Mouse (Mus musculus) Muller cell, postnatal 12 days (primary cell): Measurements from ENCODE around the gene Rsc1a1.

Source experiments
- DNase-seq: peaks from one replicate; pipeline ENCODE4 v3.0.0-alpha.2; 2015; ENCODE audit errors: inconsistent ontology term

The Rsc1a1 gene

GRCm38 (mm10) chr4:141685499-141685898 is at the start of gene Rsc1a1:
Gene Rsc1a1 (minus strand): TSS chr4:141685599.
- no peak for DNase-seq

GRCm38 (mm10) chr4:141735206-141735560 is 49.8 kb upstream of the Rsc1a1 start:
- no peak for DNase-seq

GRCm38 (mm10) chr4:141734446-141735205 is 49.2 kb upstream of the Rsc1a1 start:
- peak; percentile 86 for DNase-seq

- DNase-seq, result no peak
These were observed 46.4 kb upstream of the Rsc1a1 start for GRCm38 (mm10) chr4:141731766-141732165.

GRCm38 (mm10) chr4:141730401-141730800 is 45.0 kb upstream of the Rsc1a1 start:
- DNase-seq, result no peak

GRCm38 (mm10) chr4:141729266-141729665 is 43.9 kb upstream of the Rsc1a1 start:
- no peak for DNase-seq

GRCm38 (mm10) chr4:141725738-141726137 is 40.3 kb upstream of the Rsc1a1 start:
- no peak for DNase-seq

- no peak for DNase-seq
These were observed 39.9 kb upstream of the Rsc1a1 start for GRCm38 (mm10) chr4:141725277-141725676.

- no peak for DNase-seq
These were observed 39.2 kb upstream of the Rsc1a1 start for GRCm38 (mm10) chr4:141724594-141724993.

- DNase-seq, result no peak
These were observed 38.3 kb upstream of the Rsc1a1 start for GRCm38 (mm10) chr4:141723673-141724068.

- DNase-seq, result peak; percentile 97
These were observed 37.6 kb upstream of the Rsc1a1 start, which contains the start of gene Ddi2 for GRCm38 (mm10) chr4:141722731-141723672. Gene Ddi2 (minus strand): TSS chr4:141723419.

- peak; percentile 8 for DNase-seq
These were observed 36.6 kb upstream of the Rsc1a1 start for GRCm38 (mm10) chr4:141721961-141722360.

- no peak for DNase-seq
These were observed 35.5 kb upstream of the Rsc1a1 start for GRCm38 (mm10) chr4:141720761-141721523.

- DNase-seq, result no peak
These were observed 33.9 kb upstream of the Rsc1a1 start for GRCm38 (mm10) chr4:141719304-141719703.

GRCm38 (mm10) chr4:141717633-141718032 is 32.2 kb upstream of the Rsc1a1 start:
- DNase-seq, result no peak

- DNase-seq, result no peak
These were observed 29.6 kb upstream of the Rsc1a1 start for GRCm38 (mm10) chr4:141715027-141715426.

- no peak for DNase-seq
These were observed 28.3 kb upstream of the Rsc1a1 start for GRCm38 (mm10) chr4:141713598-141714142.

GRCm38 (mm10) chr4:141711250-141711649 is 25.9 kb upstream of the Rsc1a1 start:
- DNase-seq, result no peak

- peak; percentile 72 for DNase-seq
These were observed 23.6 kb upstream of the Rsc1a1 start for GRCm38 (mm10) chr4:141708971-141709370.

- no peak for DNase-seq
These were observed 22.6 kb upstream of the Rsc1a1 start for GRCm38 (mm10) chr4:141708005-141708404.

- peak; percentile 74 for DNase-seq
These were observed 19.9 kb upstream of the Rsc1a1 start for GRCm38 (mm10) chr4:141705331-141705730.

GRCm38 (mm10) chr4:141704625-141705024 is 19.2 kb upstream of the Rsc1a1 start:
- no peak for DNase-seq
